Mouse (Mus musculus) right cerebral cortex, adult 2 months (tissue): Measurements from ENCODE around the gene Mertk.

ENCODE experiments used
- DNase-seq, 2 experiments: peaks; one replicate each; pipeline ENCODE4 v3.0.0; 2021 to 2022; ENCODE audit warnings: low spot score in 2 of 2

Mertk gene

DNA sequence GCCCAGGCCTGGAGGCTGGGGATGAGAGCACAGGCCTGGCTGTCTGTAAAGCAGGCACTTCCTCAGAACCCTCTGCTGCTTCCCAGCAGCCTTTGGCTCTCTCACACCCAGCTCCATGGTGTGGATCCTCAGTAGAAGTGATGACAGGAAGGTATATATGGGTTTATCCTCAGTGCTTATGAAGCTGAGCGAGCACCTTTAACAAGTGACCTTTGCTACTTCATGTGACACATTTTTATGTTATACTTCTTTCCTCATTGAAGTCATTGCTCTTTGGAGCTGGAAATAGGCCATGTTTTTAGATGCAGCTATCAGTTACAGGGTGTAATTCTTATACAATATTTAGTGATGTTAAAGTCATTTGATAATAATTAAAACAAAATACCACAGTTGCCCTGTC lies 67.0 kb downstream of the Mertk start:
- no peak for DNase-seq

DNA sequence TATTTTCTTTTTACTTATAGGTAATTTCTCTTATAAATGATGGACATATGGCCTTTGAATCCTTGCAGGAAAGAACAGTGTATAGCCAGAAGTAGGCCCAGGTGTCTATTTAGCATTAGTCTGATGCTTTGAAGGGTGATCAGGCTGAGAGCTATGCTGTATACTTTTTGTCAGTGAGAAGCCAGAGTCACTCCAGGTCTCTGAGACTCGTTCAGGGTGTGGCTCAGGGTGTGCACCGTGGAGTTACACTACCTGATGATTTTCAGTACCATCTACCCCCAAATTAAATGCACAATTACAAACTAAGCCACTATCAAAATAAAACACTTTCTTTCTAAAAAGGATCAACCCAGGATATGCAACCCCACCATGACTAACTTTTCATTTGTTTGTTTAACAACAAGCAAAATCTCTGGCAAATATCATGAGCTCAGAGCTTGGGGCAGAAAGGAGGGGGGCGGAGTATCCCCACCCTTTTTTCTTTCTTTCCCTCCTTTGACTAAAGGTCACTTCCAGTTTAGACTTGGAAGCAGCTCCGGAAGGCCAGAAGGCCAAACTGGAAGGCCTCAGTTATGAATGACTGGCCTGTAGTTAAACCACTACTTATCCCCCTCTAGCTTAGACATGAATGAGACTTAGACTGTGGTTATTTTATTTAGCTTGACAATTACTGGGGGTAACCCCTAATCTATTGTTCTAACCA lies 69.9 kb downstream of the Mertk start:
- no peak for DNase-seq

DNA sequence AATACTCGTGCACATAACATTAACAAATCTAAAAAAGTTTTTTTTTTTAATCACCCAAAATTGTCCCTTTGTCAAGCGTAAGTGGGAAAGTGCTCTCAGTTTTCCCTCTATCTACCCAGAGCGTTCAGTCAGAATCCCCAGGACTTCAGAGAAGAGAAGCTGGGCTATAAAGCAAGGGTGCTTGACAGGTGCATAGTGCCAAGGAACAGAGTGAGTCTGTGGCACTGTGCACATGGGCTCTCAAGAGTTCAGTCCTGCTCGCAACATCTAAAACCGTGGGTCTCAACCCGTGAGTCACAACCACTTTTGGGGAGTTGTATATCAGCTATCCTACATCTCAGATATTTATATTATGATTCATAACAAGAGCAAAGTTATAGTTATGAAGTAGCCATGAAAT lies 71.8 kb downstream of the Mertk start:
- DNase-seq, result no peak

DNA sequence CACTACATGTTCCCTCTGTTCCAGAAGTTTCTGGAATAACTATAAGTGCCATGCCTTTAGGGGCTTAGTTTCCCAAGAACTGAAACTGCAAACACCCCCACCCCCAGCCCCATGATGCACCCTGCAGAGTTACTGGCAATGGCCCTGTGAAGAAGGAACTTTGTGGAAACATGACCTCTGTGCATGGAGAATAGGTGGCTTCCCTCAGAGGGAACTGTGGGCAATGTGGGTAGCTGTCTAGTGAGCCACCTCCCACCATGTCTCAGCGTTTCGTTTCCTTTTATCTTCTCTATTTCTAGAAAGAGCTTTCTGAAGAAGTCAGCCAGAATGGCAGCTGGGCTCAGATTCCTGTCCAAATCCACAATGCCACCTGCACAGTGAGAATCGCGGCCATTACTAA lies 72.3 kb downstream of the Mertk start:
- DNase-seq, result peak in 1 of 2 experiments; percentile 7

DNA sequence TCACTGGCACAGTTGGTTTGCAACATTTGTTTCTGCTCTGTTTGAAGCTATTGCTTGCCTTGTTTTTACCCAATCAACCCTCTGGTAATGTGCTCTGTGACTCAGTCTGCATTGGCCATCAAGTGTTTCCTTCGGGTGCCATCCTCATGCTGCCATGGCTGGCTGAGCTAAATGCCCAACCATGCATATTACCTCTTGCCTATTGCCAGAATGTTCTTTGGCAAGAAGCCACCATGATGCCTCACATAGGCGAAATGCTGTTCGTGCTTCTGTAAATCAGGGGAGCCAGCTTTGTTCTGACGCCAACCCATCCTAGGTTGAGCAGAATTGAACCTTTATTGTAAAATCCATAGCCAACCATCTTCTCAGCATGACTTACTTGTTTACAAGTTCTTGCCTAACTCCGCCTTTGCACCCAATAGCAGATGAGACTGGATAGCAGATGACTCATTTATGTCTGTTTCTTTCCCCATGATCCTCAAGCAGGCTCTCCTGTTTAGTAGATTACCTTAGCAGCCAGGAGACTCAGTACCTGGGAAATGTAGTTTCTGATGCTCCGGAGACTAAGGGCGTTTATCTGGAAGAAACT lies 73.1 kb downstream of the Mertk start:
- DNase-seq, result no peak

DNA sequence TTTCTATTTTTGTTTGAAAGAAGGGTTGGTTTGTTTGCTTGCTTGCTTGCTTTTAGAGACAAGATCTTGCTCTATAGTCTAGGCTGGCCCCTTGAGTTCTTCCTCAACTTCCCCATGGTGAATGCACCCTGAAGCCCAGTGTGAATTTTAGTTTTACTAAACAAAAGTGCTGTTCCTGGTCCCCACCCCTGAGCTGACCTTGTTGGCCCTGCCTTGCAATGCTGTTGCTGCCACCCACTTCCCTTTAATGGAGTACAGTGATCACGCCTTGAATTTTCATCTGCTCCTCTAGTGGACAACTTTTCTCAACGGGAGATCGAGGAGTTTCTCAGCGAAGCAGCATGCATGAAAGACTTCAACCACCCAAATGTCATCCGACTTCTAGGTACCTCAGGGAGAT lies 83.5 kb downstream of the Mertk start:
- no peak for DNase-seq

DNA sequence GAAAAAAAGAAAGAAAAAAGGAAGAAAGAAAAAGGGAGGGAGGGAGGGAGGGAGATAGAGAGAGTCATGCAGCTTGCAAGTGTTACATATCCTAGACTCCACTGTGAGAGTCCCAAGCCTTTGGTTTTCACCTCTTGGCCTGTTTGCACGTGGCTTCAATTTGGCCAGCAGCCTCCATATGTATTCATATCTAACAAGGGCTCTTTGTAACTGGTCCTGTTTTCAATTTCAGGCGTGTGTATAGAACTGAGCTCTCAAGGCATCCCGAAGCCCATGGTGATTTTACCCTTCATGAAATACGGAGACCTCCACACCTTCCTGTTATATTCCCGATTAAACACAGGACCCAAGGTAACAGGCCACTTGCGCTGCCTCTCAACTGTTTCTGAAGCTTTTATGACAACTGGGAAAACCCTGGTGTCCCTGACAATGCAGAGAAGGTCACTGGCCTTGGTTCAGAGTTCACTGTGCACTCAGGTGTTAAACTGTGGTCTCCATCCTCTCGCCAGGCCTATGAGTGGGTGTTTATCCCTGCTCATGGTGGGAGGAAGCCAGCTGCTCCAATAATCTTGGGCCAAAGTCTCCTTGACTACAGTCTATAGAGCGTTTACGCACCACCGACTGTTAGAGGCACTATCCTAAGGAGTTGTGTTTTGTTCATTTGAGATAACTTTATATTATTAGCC lies 85.0 kb downstream of the Mertk start:
- DNase-seq, result no peak

DNA sequence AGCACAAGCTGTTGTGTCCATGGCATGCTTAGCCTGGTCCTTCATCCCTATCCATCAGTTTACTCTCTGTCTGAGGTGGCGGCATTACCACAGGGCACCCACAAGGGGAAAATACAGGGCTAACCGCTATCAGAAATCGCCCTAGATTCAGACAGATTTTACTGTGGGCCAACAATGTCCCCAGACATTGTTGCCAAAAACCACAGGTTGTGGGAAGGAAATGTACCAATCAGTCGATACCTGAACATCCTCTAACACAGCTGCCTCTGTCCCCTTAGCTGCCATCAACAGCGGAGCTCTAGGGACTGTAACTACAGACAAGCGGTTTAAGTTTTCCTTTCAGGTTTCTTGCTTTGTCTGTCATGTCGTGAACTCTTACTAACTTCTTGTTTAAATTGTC lies 86.1 kb downstream of the Mertk start:
- no peak for DNase-seq

DNA sequence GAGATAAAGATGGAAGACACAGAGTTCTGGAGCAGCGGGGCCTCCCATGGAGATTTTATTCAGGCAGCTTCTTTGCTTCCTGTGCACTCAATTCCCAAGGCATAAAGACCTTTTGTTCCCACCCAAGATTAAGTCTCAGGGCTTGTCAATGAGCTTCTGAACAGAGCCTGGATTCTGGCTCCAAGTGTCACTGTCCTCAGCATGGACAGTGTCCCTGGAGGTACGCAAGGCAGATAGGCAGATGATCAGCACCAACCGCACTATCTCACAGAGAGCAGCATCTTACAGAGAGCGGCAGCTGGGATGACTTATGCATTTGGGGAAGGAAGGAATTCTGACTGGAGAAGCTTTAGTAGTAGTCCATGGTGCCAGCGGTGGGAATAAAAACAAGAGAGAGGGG lies 87.6 kb downstream of the Mertk start:
- DNase-seq, result no peak

DNA sequence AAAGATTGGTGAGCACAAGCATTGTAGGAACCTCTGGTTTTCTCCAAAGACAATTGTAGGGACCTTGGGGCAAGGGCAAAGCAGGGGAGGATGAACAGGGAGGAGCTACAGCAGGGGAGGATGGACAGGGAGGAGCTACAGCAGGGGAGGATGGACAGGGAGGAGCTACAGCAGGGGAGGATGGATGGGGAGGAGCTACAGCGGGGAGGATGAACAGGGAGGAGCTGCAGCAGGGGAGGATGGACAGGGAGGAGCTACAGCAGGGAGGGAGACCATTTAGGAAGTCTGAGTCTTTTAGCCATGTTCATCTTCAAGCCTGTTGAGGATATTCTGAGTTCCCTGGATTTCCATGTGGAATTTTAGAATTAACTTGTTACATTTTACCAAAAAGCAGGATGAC lies 88.0 kb downstream of the Mertk start:
- DNase-seq, result no peak

DNA sequence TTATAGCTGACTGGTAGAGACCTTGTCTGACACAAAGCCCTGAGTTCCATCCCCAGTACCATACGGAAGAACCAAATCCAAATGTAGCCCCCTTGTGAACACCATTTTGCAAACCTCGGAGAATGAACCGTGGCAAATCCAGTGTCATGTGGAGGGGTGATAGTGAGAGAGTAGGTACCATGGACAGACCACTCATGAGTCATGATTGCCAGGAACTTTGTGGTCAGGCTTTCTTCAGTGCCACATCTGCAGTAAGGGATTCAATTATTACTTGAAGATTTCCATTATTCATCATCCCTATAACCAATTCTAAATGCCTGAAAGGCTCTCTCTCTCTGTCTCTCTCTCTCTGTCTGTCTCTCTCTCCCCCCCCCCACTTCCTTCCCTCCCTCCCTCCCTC lies 89.0 kb downstream of the Mertk start:
- DNase-seq, result no peak

DNA sequence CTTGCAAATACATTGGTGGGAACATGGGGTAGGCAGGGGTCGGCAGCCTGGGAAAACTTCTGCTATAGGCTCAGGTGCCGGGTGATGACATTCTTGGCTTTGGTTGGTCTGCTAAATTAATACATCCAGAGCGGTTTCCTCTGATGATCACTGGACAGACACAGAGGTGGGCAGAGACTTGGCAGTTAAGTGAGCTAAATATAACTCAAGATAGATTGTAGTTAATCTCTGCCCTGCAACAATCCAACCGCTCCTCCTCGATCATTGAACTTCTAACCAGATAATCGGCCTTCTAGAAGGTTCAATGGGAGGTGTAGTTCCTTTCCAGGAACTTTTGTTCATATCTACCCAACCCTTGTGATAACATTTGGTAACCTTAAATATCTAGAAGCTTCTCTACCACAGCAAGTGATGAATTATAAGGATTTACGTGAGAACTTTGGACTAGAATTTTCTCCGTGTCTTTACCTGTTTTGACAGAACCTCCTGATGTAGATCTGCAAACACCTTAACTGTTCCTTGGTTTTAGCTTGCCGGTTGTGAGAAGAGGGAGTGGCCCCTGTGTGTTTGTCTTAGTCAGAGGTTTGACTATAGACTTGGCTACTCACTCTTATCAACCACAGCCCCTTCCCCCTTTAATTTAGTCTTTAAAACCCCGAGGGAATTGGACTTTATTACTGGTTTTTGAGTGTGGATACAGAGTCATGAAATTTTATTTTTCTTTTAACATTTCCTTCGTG lies 92.3 kb downstream of the Mertk start:
- DNase-seq, result no peak

DNA sequence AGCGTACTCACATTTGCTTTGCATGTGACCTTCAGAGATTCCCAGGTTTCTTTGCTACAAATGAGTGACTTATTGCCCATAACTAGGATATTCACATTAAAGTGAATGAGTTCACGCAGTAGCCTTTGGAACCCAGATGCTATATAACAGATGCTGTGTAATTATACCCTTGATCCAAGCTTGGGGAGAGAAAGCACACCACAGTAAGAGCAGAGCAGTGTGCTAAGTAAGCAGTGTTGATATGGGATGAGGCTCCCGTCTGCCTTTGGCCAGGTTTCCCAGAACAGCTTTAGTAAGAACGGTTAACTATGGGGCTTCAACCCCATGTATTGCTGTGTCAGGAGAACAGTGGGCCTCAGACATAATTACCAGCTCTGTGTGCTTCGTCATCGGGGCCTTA lies 95.2 kb downstream of the Mertk start:
- DNase-seq, result no peak

DNA sequence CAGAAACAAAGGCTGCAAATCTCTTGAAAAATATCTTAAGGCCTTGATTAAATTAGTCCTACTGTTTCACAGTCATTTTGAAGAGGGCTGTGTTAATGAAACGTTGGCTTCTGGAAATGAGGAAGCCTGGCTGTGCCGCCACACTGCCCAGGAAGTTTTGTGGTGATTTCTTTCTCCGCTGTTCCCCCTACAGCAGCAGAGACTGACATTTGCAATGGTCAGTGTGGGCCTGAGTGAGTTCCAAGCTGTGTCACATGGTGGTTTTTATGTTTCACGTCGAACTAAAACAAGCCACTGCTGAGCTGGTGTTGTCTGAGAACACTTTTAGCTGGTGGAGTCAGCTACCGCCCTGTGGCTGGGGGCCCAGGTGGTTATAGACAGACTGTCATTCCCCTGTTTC lies 97.7 kb downstream of the Mertk start:
- DNase-seq, result no peak

DNA sequence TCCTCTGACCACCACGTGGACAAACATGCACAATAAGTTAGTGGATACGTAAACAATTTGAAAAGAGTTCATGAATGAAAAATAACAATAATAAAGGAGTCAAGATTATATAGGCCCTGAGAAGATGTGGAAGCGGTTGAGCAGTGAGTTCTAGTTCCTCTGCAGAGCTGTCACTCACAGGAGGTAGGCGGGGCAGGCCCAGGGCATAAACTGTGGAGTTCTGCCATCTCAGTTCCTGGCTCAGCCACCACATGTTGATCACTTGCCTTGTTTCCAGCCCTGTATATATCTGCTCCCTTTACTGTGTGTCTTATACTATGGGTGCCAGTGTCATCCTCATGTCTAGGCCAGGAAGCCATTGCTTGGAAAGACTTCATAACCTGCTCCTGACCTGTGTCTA lies 104.7 kb downstream of the Mertk start:
- no peak for DNase-seq

DNA sequence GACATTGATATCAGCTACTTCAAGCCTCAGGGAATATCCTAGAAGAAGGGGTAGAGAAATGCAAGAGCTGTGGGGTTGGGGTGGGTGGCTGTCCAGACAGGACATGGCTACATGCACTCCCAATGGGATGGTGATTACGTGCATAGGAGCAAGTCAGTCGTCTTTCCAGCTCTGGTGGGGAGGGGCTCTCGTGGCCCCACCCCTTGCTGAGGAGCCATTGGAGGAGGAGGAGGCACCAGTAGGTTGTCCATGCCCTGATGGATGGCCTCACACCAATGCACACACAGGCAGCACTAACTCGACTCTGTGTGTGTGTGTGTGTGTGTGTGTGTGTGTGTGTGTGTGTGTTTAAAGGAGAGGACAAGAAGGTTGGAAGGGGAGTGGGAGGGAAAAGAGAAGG lies 106.6 kb downstream of the Mertk start:
- DNase-seq, result no peak

DNA sequence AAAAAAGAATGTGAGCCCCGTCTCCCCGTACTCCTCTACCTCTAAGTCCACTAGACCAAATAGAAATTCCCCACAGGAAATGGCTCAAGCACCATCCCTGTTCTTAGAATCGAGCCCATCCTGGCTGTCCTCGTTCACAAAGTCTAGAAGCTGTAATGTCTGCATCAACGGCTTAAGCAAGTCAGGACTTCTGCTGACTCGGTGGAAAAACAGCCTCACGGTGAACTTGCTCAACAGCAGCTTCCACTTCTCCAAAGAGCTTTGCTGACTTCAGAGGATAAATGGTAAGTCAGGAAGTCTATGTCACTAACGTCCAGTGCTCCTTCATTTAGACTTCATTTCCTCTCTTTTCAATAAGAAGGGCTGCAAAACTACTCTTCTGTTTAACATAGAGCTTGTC lies 107.8 kb downstream of the Mertk start:
- DNase-seq, result peak; percentile 13 to 22

DNA sequence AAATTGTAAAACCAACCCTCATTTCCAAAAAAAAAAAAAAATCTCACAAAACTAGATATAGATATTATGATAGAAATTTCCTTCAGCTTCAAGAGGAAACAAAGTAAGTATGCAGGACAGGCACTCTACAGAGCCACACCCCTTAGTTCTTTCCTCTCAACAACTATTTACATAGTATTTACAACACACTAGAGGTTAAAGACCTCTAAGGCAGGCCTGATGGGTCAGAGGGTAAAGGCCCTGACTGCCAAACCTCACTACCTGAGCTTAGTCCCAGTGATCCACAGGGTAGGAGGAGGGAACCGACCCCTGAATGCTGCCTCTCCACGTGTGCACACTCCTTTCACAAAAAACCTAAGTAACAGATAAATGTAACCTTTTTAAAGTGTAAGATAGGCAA lies 114.0 kb downstream of the Mertk start:
- no peak for DNase-seq

DNA sequence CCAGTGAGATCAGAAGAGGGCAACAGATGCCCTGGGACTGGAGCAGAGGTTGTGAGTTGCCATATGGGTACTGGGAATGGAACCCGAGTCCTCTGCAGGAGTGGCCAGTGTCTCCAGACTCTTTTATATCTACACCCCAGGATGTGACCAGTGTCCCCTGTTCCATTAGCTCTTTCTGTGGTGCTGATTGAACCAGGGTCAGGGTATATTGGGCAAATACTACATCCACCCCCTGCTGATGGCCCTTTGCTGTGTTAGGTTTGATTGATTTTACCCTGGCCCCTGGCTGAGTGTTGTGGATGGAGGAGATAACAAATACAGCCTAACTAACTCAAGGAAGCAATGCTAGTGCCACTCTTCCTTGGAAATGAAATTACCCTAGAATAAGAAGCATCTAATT lies 117.6 kb downstream of the Mertk start:
- DNase-seq, result no peak

DNA sequence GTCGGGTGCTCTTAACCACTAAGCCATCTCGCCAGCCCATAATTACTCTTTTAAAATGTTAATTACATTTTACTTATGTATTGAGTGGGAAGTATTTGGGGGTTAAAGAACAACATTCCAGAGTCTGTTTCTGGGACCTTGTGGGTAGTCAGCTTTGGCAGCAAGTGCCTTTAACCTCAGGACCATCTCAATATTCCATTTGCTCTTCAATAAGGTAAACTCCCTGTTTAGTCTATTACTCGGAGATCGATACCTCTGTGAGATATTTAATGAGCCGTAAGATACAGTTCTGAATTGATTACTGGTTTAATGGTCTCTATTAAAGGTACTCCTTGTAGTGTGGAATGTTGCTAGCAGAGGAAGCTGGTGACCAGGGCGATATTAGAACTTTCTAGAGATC lies 118.2 kb downstream of the Mertk start:
- DNase-seq, result no peak

DNA sequence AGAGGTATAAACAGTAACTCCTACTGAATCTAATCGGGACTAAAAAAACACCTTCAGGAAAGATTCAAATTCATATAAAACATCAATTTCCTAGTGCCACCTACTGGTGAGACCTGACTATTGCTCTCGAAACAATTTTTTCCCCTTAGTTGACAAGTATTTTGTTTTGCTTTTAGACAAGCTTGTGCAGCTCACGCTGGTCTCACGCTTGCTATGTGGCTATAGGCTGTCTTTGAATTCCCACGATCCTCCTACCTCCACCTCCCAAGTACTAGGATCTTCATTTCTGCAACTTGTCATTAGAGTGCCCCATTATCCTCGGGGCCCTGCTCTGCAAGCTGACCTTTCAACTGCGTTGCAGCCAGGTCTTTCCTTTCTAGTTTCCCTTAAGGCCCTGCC lies 118.6 kb downstream of the Mertk start:
- DNase-seq, result peak; percentile 71 to 80

DNA sequence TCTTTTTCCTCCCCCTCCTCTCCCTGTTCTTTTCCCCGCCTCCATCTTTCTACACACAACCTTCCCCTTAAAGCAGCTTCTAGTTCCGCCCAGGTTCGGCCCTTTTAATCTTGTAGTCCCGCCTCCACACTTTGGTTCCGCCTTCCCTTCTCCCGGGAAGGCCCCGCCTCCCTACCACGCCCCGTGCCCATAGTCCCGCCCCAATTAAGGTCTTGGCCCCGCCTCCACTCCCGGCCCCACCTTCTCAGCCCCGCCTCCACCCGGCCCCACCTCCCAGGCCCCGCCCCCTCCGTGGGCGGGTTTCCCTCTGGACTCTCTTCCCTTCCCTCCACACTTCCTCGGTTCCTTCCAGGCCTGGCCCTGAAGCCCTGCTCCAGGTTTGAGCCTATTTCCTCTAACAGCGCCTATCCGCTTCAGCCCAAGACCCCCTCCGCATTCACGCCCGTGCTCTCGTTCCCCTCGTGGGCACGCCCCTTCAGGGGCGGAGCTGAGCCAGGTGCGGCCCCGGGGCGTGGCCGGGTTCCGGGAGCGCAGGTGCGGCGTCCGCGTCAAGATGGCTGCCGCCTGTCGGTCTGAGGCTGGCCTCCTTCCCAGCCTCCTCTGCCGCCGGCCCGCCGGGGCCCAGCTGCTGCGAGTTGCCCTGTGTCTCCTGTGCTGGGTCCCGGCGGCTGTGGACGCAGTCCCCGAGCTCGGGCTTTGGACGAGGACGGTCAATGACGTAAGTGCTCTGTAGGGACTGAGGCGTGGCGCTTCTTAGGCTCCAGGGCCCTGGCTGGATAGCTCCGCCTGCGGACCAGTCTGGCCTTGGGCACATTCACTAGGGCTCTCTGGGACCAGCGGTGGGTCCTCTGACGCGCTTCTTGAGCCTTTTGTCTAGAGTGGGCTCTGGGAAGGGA lies 119.3 kb downstream of the Mertk start, which contains the start of gene Tmem87b:
Tmem87b (plus strand) TSS at position 333 of the 896 bp plus-strand sequence.
- DNase-seq, result peak; percentile 95 to 96
